Mouse (Mus musculus) lung, embryonic 14.5 days (tissue): ENCODE measurements around the gene H2-Eb2. TPM values are rescaled to one million over a fixed set of nuclear protein-coding genes. Genes with fewer than 3 reads are reported as not detected.

Experiments used
- ATAC-seq: fragments of 200-750 bp; cut with Nextera tagmentation; 2 replicates; pipeline ENCODE4 v1.8.0; 2017; ENCODE audit warnings: mild to moderate bottlenecking, moderate TSS enrichment, moderate library complexity; ENCODE audit not compliant: insufficient read depth
- DNase-seq: peaks from one replicate; pipeline ENCODE4 v3.0.0-alpha.2; 2015
- H3K27ac ChIP-seq: fragments of 300-500 bp; sonication (generic); 2 replicates; pipeline ENCODE4 v1.5.1; 2014; ENCODE audit warnings: low read depth, mild to moderate bottlenecking, moderate library complexity
- H3K27me3 ChIP-seq: fragments of 300-500 bp; sonication (generic); 2 replicates; pipeline ENCODE4 v1.6.1; 2014; ENCODE audit warnings: low read length, control low read depth; ENCODE audit not compliant: insufficient read depth
- H3K36me3 ChIP-seq: fragments of 300-500 bp; sonication (generic); 2 replicates; pipeline ENCODE4 v1.6.1; 2014; ENCODE audit warnings: control low read depth; ENCODE audit not compliant: insufficient read depth
- H3K4me1 ChIP-seq: fragments of 300-500 bp; sonication (generic); 2 replicates; pipeline ENCODE4 v1.6.1; 2014; ENCODE audit warnings: antibody characterized with exemption, control low read depth; ENCODE audit not compliant: insufficient read depth
- H3K4me2 ChIP-seq: fragments of 300-500 bp; sonication (generic); 2 replicates; pipeline ENCODE4 v1.6.1; 2014; ENCODE audit warnings: mild to moderate bottlenecking
- H3K4me3 ChIP-seq: fragments of 300-500 bp; sonication (generic); 2 replicates; pipeline ENCODE4 v1.5.1; 2014; ENCODE audit warnings: low read depth, low read length
- H3K9ac ChIP-seq: fragments of 300-500 bp; sonication (generic); 2 replicates; pipeline ENCODE4 v1.6.1; 2014
- H3K9me3 ChIP-seq: fragments of 300-500 bp; sonication (generic); 2 replicates; pipeline ENCODE4 v1.6.1; 2016; ENCODE audit warnings: low read depth, low read length, control low read depth
- CTCF ChIP-seq: IDR thresholded peaks from 2 replicates; pipeline ENCODE4 v1.5.1; 2016; ENCODE audit warnings: antibody characterized with exemption, low read depth
- WGBS: fragments of 180-500 bp; shearing (Covaris S2); extraction: QIAGEN DNeasy Blood & Tissue Kit; methylation state at CpG from one replicate; pipeline ENCODE4 v1.1.7; 2014; 5-methylcytosine and 5-hydroxymethylcytosine counted together
- polyA plus RNA-seq: library from polyadenylated mRNA; unstranded; fragments of >200 nt; fragmentation: Nextera tagmentation; extraction: Ambion mirVana; gene quantifications from 2 replicates; pipeline ENCODE4 v1.2.1, GENCODE M21; 2014

The H2-Eb2 gene
- polyA plus RNA-seq, 1 experiment from 2014 or later: not detected

DNA sequence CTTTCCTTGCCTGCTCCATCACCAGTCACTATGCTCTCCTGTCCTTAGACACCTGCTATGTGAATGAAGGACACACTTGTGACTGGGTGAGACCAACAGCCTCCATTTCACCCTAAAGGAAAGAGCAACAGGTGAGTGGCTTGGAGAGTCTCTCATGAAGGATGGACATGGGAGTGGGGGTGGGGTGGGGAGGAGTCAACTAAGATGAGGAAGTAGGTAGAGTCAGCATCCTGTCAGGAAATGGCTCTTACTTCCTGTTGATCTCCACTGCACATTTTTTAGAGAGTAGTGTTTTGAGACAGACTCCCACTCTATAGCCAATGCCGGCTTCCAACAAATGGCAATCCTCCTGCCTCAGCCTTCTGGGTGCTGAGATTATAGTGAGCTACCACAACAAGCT is 29.5 kb downstream of the H2-Eb2 start:
- Histone ChIP-seq H3K27me3 (no peaks in the 10 kb centered on the region), H3K9me3 (no peaks in the 10 kb centered on the region), H3K36me3 (no peaks in the 10 kb centered on the region), H3K27ac (no peak overlapping the region), H3K4me3 (no peak overlapping the region), H3K4me1 (no peaks in the 10 kb centered on the region), H3K9ac (no peak overlapping the region), H3K4me2 (no peak overlapping the region)
- 79% methylated on average over 1 of the region's 1 CpGs for WGBS
- TF ChIP-seq CTCF: no peak
- no peak for DNase-seq
- ATAC-seq: no peak

DNA sequence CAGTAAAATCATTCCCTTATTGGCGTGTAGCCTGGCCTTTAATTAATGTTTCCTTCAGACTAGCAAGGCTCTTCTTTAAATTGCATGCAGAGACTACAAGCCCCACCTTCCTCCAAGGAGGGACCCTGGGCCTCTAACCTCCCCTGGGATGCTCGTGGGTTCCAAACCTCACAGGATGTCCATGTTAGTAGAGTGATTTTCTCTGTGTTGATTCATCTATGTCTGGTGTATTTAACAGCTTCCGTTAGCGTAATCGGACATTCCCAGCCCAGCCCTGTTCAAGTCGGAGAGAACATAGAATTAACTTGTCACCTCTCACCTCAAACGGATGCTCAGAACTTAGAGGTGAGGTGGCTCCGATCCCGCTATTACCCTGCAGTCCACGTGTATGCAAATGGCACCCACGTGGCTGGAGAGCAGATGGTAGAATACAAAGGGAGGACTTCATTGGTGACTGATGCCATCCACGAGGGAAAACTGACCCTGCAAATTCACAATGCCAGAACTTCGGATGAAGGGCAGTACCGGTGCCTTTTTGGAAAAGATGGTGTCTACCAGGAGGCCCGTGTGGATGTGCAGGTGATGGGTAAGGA is 37.6 kb downstream of the H2-Eb2 start:
- H3K9ac ChIP-seq: no peak overlapping the region
- H3K27ac ChIP-seq: no peak overlapping the region
- H3K9me3 ChIP-seq: no peaks in the 10 kb centered on the region
- no peak for TF ChIP-seq CTCF
- H3K4me1 ChIP-seq: no peaks in the 10 kb centered on the region
- no peaks in the 10 kb centered on the region for H3K27me3 ChIP-seq
- DNase-seq (no peak), ATAC-seq (no peak)
- no peaks in the 10 kb centered on the region for H3K36me3 ChIP-seq
- H3K4me3 ChIP-seq: no peak overlapping the region
- 76% methylated on average over 15 of the region's 15 CpGs for WGBS
- no peak overlapping the region for H3K4me2 ChIP-seq

- Histone ChIP-seq H3K27ac (no peak overlapping the region), H3K4me3 (no peak overlapping the region), H3K9me3 (no peaks in the 10 kb centered on the region), H3K4me2 (no peak overlapping the region), H3K9ac (no peak overlapping the region), H3K4me1 (no peaks in the 10 kb centered on the region), H3K36me3 (no peaks in the 10 kb centered on the region), H3K27me3 (no peaks in the 10 kb centered on the region)
- ATAC-seq: no peak
- 72% methylated on average over 3 of the region's 3 CpGs for WGBS
- TF ChIP-seq CTCF: no peak
- no peak for DNase-seq
These were observed 38.3 kb downstream of the H2-Eb2 start for GRCm38 (mm10) chr17:34363676-34364310.

DNA sequence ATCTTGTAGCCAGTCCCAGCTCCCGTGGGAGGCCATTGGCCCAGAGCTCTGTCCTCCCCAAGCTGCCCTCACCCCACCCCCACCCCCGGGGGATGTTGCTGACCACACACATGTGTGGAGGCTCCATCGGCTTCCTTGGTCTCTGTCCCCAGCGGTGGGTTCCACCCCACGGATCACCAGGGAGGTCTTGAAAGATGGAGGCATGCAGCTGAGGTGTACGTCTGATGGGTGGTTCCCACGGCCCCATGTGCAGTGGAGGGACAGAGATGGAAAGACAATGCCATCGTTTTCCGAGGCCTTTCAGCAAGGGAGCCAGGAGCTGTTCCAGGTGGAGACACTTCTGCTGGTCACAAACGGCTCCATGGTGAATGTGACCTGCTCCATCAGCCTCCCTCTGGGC is 39.6 kb downstream of the H2-Eb2 start:
- WGBS: 67% methylated on average over 10 of the region's 10 CpGs
- Histone ChIP-seq H3K27me3 (no peaks in the 10 kb centered on the region), H3K4me2 (no peak overlapping the region), H3K9ac (no peak overlapping the region), H3K4me3 (no peak overlapping the region), H3K9me3 (no peaks in the 10 kb centered on the region), H3K36me3 (no peaks in the 10 kb centered on the region), H3K27ac (no peak overlapping the region), H3K4me1 (no peaks in the 10 kb centered on the region)
- no peak for TF ChIP-seq CTCF
- ATAC-seq (no peak), DNase-seq (no peak)

DNA sequence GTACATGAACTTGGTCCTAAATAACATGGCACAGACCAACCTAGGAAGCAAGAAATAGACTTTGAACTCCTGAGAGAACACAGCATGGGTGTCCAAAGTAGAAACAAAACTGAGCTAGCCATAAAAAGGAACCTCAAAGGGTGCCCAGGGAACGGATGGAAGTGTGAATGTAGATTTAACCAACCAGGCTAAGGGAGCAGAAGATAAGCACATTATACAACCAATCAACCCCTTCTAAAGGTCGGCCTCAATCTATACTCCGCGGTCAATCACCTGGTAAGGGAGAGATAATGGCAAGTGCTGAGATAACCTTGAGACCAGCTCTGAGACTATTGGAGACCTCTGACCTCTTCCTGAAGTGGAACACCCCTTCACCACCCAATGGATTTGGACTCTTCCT is 45.1 kb downstream of the H2-Eb2 start:
- Histone ChIP-seq H3K4me3 (no peak overlapping the region), H3K36me3 (no peaks in the 10 kb centered on the region), H3K9ac (no peak overlapping the region), H3K4me2 (no peak overlapping the region), H3K27me3 (no peaks in the 10 kb centered on the region), H3K27ac (no peak overlapping the region), H3K4me1 (no peaks in the 10 kb centered on the region), H3K9me3 (no peaks in the 10 kb centered on the region)
- ATAC-seq: no peak
- 63% methylated on average over 4 of the region's 4 CpGs for WGBS
- no peak for DNase-seq
- no peak for TF ChIP-seq CTCF

DNA sequence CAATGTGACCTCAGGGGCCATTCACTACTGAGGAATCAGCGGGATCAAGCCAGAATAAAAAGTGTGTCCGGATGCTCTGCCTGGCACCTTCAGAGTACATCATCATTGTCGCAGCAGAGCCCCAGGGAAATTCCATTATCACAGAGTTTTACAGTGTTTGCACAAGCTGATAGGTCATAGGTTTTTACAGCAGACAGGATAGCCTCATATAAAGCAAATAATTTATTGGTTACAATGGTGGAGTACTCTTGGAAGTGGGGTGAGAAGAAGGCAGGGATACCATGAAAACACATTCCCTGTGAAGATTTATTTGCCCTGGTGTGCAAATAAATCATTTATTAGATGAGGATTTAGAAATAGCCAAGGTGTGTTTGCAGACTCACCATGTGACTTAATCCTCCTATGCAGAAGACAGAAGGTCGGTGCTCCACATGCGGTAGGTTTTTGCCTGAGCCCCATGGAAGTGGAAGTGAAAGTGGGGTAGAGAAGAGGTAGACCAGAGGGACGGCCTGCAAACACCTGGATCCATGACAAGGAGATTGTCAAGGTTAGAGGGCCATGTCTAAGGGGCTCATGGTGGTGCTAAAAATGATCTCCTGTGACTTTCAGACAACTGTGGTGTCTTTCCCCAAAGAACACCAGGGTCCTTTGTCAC is 47.7 kb downstream of the H2-Eb2 start:
- DNase-seq: no peak
- 67% methylated on average over 6 of the region's 6 CpGs for WGBS
- no peak for ATAC-seq
- H3K4me2 ChIP-seq: no peak overlapping the region
- H3K9me3 ChIP-seq: no peaks in the 10 kb centered on the region
- H3K9ac ChIP-seq: no peak overlapping the region
- H3K27me3 ChIP-seq: no peaks in the 10 kb centered on the region
- no peaks in the 10 kb centered on the region for H3K36me3 ChIP-seq
- TF ChIP-seq CTCF: no peak
- H3K4me1 ChIP-seq: no peaks in the 10 kb centered on the region
- no peak overlapping the region for H3K4me3 ChIP-seq
- no peak overlapping the region for H3K27ac ChIP-seq

DNA sequence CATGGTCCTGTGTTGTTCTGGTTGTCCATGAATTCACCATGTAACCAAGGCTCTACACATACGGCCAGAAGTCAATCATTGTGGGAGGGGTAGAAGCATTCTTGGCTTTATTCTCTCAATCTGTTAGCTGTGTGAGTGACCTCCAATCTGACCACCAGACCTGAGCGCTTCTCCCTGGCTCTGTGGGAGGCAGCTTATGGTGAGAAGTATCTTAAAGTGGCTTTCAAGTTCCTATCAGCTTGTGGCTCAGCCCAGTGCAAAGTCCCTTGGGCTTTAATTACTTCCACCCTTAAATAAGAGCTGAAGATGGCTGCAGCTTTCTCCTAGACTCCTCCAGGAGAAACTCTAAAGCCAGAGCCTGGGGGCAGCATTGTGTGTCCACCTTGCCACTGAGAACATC is 51.4 kb downstream of the H2-Eb2 start, which contains the start of gene Btnl1:
TSS of gene Btnl1 (plus strand) at position 286 of the 400 bp plus-strand sequence.
- DNase-seq: no peak
- H3K4me1 ChIP-seq: no peaks in the 10 kb centered on the region
- ATAC-seq: no peak
- no peaks in the 10 kb centered on the region for H3K27me3 ChIP-seq
- no peak within 1 kb of the TSS for H3K4me3 ChIP-seq
- no peak within 1 kb of the TSS for H3K9ac ChIP-seq
- no peak within 1 kb of the TSS for H3K27ac ChIP-seq
- H3K9me3 ChIP-seq: no peaks in the 10 kb centered on the region
- no peak within 1 kb of the TSS for H3K4me2 ChIP-seq
- no peaks in the 10 kb centered on the region for H3K36me3 ChIP-seq
- TF ChIP-seq CTCF: no peak
- WGBS: 69% methylated on average over 2 of the region's 2 CpGs
